Mouse (Mus musculus) embryonic fibroblast, embryonic 13.5 days (primary cell): ENCODE results near the gene Tinagl1.

Experiments
- CTCF ChIP-seq: IDR thresholded peaks from 2 replicates; pipeline ENCODE4 v1.5.1; 2011; ENCODE audit warnings: mild to moderate bottlenecking, control low read depth, low read length, moderate library complexity, borderline replicate concordance; ENCODE audit not compliant: insufficient read depth
- POLR2A ChIP-seq: IDR thresholded peaks from 2 replicates; pipeline ENCODE4 v1.6.1; 2011; ENCODE audit warnings: low read depth, mild to moderate bottlenecking, control low read depth, low read length, moderate library complexity

- TF ChIP-seq CTCF, result no peak
- no peak for TF ChIP-seq POLR2A
Observed at GRCm38 (mm10) chr4:130148405-130148804, 26.5 kb downstream of the Tinagl1 start.
